Mouse (Mus musculus) ES-Bruce4 (cell line): ENCODE measurements around the gene Cpn2. TPM values are rescaled to one million over a fixed set of nuclear protein-coding genes. Genes with fewer than 3 reads are reported as not detected.

Experiments used
- H3K27ac ChIP-seq: 2 replicates; pipeline ENCODE4 v1.5.1; 2012; ENCODE audit warnings: low read length, inconsistent platforms; ENCODE audit not compliant: insufficient read depth
- H3K27me3 ChIP-seq: 2 replicates; pipeline ENCODE4 v1.6.1; 2012; ENCODE audit warnings: mild to moderate bottlenecking, low read length, inconsistent platforms; ENCODE audit not compliant: control insufficient read depth, poor library complexity, insufficient read depth, severe bottlenecking
- H3K36me3 ChIP-seq: 2 replicates; pipeline ENCODE4 v1.6.1; 2012; ENCODE audit warnings: inconsistent platforms, mild to moderate bottlenecking, low read length, moderate library complexity; ENCODE audit not compliant: control insufficient read depth, poor library complexity, insufficient read depth, severe bottlenecking
- H3K4me1 ChIP-seq: one replicate; pipeline ENCODE4 v1.8.1; 2011; ENCODE audit warnings: low read length; ENCODE audit not compliant: control insufficient read depth, insufficient read depth
- H3K4me3 ChIP-seq: 2 replicates; pipeline ENCODE4 v1.5.1; 2011; ENCODE audit warnings: low read depth, mild to moderate bottlenecking, low read length
- H3K9ac ChIP-seq: 2 replicates; pipeline ENCODE4 v1.6.1; 2012; ENCODE audit warnings: low read depth, mild to moderate bottlenecking, inconsistent platforms; ENCODE audit not compliant: poor library complexity, severe bottlenecking
- H3K9me3 ChIP-seq: replicated peaks from 2 replicates; pipeline ENCODE4 v1.6.1; 2012; ENCODE audit warnings: mild to moderate bottlenecking, low read length, inconsistent platforms; ENCODE audit not compliant: control insufficient read depth, poor library complexity, insufficient read depth, severe bottlenecking
- CTCF ChIP-seq: IDR thresholded peaks from one replicate; pipeline ENCODE4 v1.8.1; 2011; ENCODE audit warnings: low read depth, low read length
- EP300 ChIP-seq: IDR thresholded peaks from 2 replicates; pipeline ENCODE4 v1.6.1; 2011; ENCODE audit warnings: low read depth, low read length; ENCODE audit not compliant: insufficient read depth
- POLR2A ChIP-seq: IDR thresholded peaks from one replicate; pipeline ENCODE4 v1.8.1; 2011; ENCODE audit warnings: low read length; ENCODE audit not compliant: insufficient read depth
- polyA plus RNA-seq: library from polyadenylated mRNA; stranded (reverse); fragments of >200 nt; gene quantifications from 2 replicates; pipeline ENCODE4 v1.2.4, GENCODE M21; 2011; ENCODE audit warnings: low read depth; ENCODE audit not compliant: missing spikeins, insufficient read depth, insufficient read length

Cpn2 gene
- polyA plus RNA-seq, 1 experiment = not detected

- no peak for TF ChIP-seq POLR2A
- Histone ChIP-seq H3K9ac (no peak overlapping the region), H3K4me1 (no peaks in the 10 kb centered on the region), H3K36me3 (no peaks in the 10 kb centered on the region), H3K4me3 (no peak overlapping the region), H3K27ac (no peak overlapping the region), H3K27me3 (no peaks in the 10 kb centered on the region), H3K9me3 (no peaks in the 10 kb centered on the region)
Measured at GRCm38 (mm10) chr16:30299711-30300277, 32.5 kb upstream of the Cpn2 start.

DNA sequence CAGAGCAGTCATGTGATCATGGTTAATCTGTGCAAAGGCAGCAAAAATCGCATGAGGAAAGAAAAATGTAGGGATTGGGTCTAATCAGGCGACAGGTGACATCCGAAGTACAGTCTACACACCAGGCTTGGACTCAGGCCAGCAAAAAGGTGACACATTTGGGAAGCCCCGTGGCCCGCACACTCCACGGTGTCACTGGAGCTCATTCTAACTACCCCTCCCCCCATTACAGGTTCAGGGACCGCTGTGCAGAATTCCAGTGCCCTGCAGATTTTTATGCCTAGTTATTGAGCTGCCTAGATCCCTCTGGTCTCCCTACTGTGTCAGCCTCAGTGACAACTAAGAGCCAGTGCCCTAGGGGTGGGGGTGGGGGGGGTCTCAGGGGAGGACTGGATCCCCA is 30.2 kb upstream of the Cpn2 start:
- no peak overlapping the region for H3K27ac ChIP-seq
- TF ChIP-seq EP300 (no peak), CTCF (no peak), POLR2A (no peak)
- no peak overlapping the region for H3K4me3 ChIP-seq
- no peaks in the 10 kb centered on the region for H3K36me3 ChIP-seq
- H3K27me3 ChIP-seq = no peaks in the 10 kb centered on the region
- H3K4me1 ChIP-seq = no peaks in the 10 kb centered on the region
- H3K9ac ChIP-seq = no peak overlapping the region
- H3K9me3 ChIP-seq = no peaks in the 10 kb centered on the region

DNA sequence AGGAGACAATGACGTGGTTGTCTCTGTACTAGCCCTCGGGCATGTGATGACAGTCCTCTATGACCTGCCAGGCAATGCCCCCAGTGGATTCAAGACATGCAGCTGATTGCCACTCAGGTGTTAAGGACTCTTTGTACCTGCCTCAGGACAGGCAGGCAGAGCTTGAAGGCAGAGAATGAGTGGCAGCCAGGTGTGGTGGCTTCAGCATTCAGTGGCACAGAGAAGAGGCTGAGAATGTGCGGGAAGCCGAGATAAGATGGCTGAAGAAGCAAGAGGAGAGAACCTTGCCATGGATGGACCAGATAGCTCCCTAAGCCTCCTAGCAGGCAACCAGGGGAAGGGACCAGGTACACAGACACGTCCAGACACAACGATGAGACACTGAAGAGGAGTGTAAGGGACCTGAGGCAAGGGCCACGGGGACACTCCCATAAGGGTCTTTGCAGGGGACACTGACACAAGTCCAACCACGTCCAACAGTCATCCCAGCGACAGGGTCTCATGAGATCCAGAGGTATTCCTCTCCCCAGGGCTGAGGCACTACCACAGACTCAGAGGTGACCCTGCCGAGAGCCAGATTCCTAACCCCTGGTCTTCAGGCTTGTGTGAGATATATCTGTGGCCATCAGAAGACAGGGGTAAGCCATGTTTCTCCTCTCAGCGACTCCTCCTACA is 29.4 kb upstream of the Cpn2 start:
- Histone ChIP-seq H3K27me3 (no peaks in the 10 kb centered on the region), H3K4me3 (no peak overlapping the region), H3K4me1 (no peaks in the 10 kb centered on the region), H3K9me3 (no peaks in the 10 kb centered on the region), H3K9ac (no peak overlapping the region), H3K36me3 (no peaks in the 10 kb centered on the region), H3K27ac (no peak overlapping the region)
- TF ChIP-seq EP300 = no peak

DNA sequence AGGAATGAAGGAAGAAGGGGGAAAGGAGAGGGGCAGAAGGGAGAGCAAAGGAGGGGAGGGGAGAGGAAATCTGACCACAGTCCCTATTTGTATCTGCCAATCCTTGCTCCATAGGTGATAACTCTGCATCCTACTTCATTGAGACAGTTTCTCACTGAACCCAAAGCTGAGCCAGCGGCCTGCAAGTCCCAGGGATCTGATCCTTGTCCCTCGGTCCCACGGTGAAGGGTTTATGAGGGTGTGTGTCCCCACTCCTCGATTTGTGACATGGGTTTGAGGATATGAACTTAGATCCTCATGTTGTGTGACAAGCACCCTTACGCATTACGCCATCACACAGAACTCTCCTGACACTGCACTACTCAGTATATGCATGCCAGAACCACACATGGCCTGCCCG is 27.8 kb upstream of the Cpn2 start:
- no peaks in the 10 kb centered on the region for H3K4me1 ChIP-seq
- H3K9ac ChIP-seq = no peak overlapping the region
- no peaks in the 10 kb centered on the region for H3K9me3 ChIP-seq
- H3K4me3 ChIP-seq = no peak overlapping the region
- H3K27ac ChIP-seq = no peak overlapping the region
- no peaks in the 10 kb centered on the region for H3K27me3 ChIP-seq
- H3K36me3 ChIP-seq = no peaks in the 10 kb centered on the region
- TF ChIP-seq POLR2A (no peak), CTCF (no peak), EP300 (no peak)

DNA sequence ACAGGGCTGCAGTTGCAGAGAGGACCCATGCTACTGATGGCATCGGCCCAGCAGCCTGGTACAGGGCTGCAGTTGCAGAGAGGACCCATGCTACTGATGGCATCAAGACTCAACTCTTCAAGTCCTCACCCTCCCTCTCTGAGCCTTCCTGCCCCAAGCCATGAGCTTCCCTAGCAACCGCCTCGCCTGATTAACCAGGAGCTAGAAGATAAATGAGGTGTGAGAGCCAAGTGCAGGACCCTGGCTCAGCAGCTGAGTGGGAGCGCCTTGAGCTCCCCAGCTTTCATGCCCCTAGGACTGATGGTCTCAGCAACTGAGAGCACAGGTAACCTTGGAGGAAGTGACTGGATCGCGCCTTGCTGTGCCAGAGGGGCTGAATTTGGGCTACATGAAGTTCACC is 23.1 kb upstream of the Cpn2 start:
- no peak overlapping the region for H3K27ac ChIP-seq
- H3K9ac ChIP-seq = no peak overlapping the region
- TF ChIP-seq POLR2A (no peak), EP300 (no peak), CTCF (no peak)
- H3K9me3 ChIP-seq = no peaks in the 10 kb centered on the region
- no peaks in the 10 kb centered on the region for H3K27me3 ChIP-seq
- H3K4me1 ChIP-seq = peaks cover 2% of the 10 kb centered on the region
- H3K4me3 ChIP-seq = no peak overlapping the region
- H3K36me3 ChIP-seq = no peaks in the 10 kb centered on the region

DNA sequence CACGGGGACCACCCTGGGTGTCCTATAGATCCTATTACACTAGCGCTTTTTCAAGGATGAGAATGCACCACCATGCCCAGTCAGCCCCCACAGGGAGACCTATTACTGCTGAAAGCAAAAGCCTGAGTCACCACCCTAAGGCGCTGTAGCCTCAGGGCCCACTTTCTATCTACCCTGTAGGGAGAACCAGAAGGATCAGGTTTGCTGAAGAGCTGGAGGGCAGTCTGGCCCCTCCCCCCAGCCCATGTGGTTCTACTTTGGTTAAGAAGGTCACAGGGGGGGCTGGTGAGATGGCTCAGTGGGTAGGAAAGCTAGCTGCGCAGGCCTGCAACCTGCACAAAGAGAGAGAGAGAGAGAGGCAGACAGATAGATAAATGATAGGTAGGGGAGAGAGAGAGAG is 18.4 kb upstream of the Cpn2 start:
- H3K4me3 ChIP-seq = no peak overlapping the region
- H3K4me1 ChIP-seq = peaks cover 13% of the 10 kb centered on the region
- H3K36me3 ChIP-seq = no peaks in the 10 kb centered on the region
- H3K27ac ChIP-seq = no peak overlapping the region
- TF ChIP-seq EP300 = peak; percentile 83
- no peak for TF ChIP-seq CTCF
- TF ChIP-seq POLR2A = no peak
- H3K27me3 ChIP-seq = no peaks in the 10 kb centered on the region
- H3K9me3 ChIP-seq = no peaks in the 10 kb centered on the region
- no peak overlapping the region for H3K9ac ChIP-seq
